Mouse (Mus musculus) colon, adult 2 months (tissue): ENCODE data around the gene Ttc23l. TPM values are rescaled to one million over a fixed set of nuclear protein-coding genes. Genes with fewer than 3 reads are reported as not detected.

Experiments used
- polyA plus RNA-seq: library from polyadenylated mRNA; depleted of rRNA; stranded (reverse); fragments of >200 nt; gene quantifications from 2 replicates; pipeline ENCODE4 v1.2.3, GENCODE M21; 2012; rRNA removed

The Ttc23l gene
- not detected in 2 replicates for polyA plus RNA-seq

GRCm38 (mm10) chr15:10558465-10558864 is at the start of gene Ttc23l:
Gene Ttc23l (minus strand): TSS chr15:10558668.

GRCm38 (mm10) chr15:10485484-10486364 is 72.7 kb downstream of the Ttc23l start, which contains the start of the genes Brix1 and Rad1:
Gene Brix1 (minus strand): TSS chr15:10485947.
Gene Rad1 (plus strand): TSS chr15:10486018.

DNA sequence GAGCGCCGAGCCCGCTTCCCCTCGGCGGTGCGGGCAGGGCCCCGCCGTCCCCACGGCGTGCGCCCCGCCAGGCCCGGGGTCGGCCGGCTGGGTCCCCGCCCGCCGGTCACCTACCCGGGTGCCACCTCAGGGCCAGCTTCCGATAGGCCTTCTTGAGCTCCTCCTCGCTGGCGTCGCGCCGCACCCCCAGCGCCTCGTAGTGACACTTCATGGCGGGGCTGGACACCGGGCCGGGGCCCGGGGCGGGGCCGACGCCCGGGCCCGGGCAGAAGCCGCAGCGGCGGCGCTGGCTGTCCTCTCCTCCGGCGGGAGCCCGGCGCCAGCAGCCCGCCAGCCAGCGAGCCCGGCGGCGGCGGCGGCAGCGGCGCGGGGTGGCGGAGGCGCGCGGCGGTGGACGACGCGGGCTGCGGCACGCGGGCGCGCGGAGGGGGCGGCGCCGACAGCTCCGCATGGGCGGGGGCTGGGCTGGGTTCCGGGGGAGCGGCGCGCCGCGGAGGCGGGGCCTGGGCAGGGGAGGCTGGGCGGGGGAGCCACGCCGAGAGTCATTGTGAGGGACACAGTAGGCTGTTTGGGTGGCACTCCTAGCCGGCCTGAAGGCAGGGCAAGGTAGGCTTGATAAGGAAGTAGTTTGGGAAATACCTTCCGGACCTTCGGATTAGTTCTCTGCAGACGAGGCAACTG is 88.2 kb downstream of the Ttc23l start, which contains the start of gene Dnajc21:
TSS of gene Dnajc21 (minus strand) at position 366 of the 681 bp plus-strand sequence.

Other genes starting within 250 kb of the Ttc23l start
- not detected in 2 replicates for gene Gm21973, start 233.3 kb downstream of the Ttc23l start, polyA plus RNA-seq
- not detected in 2 replicates for gene Agxt2, start 200.1 kb downstream of the Ttc23l start, polyA plus RNA-seq
- gene Dnajc21, start 88.2 kb downstream of the Ttc23l start, polyA plus RNA-seq: 1.1 and 1.2 TPM in 2 replicates
- gene Brix1, start 72.7 kb downstream of the Ttc23l start, polyA plus RNA-seq: 0.28 and 0.64 TPM in 2 replicates
- gene Rad1, start 72.7 kb downstream of the Ttc23l start, polyA plus RNA-seq: 4.0 and 6.4 TPM in 2 replicates
- gene Rai14, start 156.0 kb upstream of the Ttc23l start, polyA plus RNA-seq: 2.0 and 2.5 TPM in 2 replicates